Mouse (Mus musculus) brown adipose tissue, adult 24 weeks (tissue): ENCODE measurements around the gene Nprl3. TPM values are rescaled to one million over a fixed set of nuclear protein-coding genes. Genes with fewer than 3 reads are reported as not detected.
A peak's percentile ranks its signal among the peaks of the same experiment; 100 is the strongest.

Experiments
- H3K27ac ChIP-seq: fragments of 200-500 bp; replicated peaks from 2 replicates; pipeline ENCODE4 v1.5.1; 2012; ENCODE audit warnings: low read depth, mild to moderate bottlenecking, low read length
- H3K4me1 ChIP-seq: fragments of 200-500 bp; 2 replicates; pipeline ENCODE4 v1.6.1; 2012; ENCODE audit warnings: low read length, mixed read lengths; ENCODE audit not compliant: control insufficient read depth, insufficient read depth, insufficient read length
- H3K4me3 ChIP-seq: fragments of 200-500 bp; 2 replicates; pipeline ENCODE4 v1.5.1; 2012; ENCODE audit warnings: low read depth, mild to moderate bottlenecking, low read length, moderate library complexity; ENCODE audit not compliant: insufficient read depth
- polyA plus RNA-seq: library from polyadenylated mRNA; stranded (reverse); fragments of >200 nt; gene quantifications from 2 replicates; pipeline ENCODE4 v1.2.4, GENCODE M21; 2012; ENCODE audit not compliant: missing spikeins, insufficient read depth, insufficient read length

Gene Nprl3
- polyA plus RNA-seq, 1 experiment = 19.3 TPM

GRCm38 (mm10) chr11:32267964-32268363 lies 457 bp upstream of the Nprl3 start:
- H3K27ac ChIP-seq = no peak overlapping the region
- no peaks in the 10 kb centered on the region for H3K4me1 ChIP-seq
- H3K4me3 ChIP-seq = peak overlapping the region; percentile 41; the same call in 1 of the 2 replicates

- Histone ChIP-seq H3K4me3 (peak overlapping the region; percentile 98), H3K4me1 (no peaks in the 10 kb centered on the region), H3K27ac (peak overlapping the region; percentile 91)
These were observed 731 bp downstream of the Nprl3 start for GRCm38 (mm10) chr11:32266776-32267175.

GRCm38 (mm10) chr11:32266194-32266593 lies 1.3 kb downstream of the Nprl3 start:
- H3K4me1 ChIP-seq = no peaks in the 10 kb centered on the region
- H3K27ac ChIP-seq = no peak overlapping the region

GRCm38 (mm10) chr11:32265117-32265738 lies 2.3 kb downstream of the Nprl3 start:
- no peak overlapping the region for H3K27ac ChIP-seq

More at GRCm38 (mm10) chr11:32266194-32266593, 1.3 kb downstream of the Nprl3 start:
- no peak overlapping the region for H3K4me3 ChIP-seq

DNA sequence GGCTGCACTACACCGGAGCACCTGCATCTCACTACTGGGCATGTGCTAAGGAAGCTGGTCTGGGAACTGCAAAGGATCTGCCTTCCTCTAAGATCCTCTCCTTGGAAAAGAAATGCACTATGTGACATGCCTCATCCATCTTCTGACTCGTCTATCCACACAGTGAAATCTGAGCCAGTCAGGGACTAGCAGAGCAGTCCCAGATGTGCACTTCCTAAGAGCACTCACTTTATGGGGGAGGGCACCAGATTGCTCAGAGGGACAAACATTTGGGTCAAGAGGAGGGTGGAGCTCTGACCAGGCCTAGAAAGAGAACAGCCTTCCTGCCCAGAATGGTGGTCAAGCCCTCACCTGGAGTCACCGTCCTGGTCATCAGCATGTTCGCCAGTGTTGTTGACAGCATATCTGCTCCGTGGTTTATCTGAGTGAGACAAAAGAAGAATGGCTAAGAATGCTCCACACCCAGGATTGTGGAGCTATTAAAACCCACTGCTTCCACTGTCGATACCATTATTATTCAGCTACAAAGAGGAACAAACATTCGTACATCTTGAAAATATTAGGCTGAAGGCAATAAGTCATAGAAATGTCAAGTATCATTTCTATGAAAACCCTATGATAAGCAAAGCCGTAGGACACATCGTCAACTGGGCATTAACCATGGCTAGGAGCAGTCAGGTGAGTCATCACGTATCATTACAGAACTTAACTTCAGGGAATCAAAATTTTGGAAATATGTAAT lies 4.7 kb downstream of the Nprl3 start:
- no peak overlapping the region for H3K27ac ChIP-seq
- H3K4me1 ChIP-seq = no peaks in the 10 kb centered on the region
- H3K4me3 ChIP-seq = no peak overlapping the region

More at GRCm38 (mm10) chr11:32265117-32265738, 2.3 kb downstream of the Nprl3 start:
- Histone ChIP-seq H3K4me1 (no peaks in the 10 kb centered on the region), H3K4me3 (no peak overlapping the region)

DNA sequence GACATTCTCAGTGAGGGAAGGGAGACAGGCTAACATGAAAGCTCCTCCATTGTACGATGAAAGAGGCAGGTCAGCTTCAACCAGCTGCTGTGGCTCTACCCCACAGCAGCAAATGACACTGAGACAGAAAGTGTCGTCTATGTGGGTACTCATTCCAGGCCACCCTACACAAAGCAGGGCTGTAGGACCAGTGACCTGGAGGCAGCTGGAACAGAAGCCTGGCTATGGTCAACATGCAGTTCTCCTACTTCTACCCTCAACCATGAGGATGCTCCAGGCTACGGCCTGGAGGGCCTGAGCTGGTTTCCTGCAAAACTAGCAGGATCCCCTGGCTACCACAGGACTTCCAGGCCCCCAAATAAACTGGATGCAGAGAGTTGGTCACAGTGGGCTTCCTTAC lies 10.9 kb downstream of the Nprl3 start:
- Histone ChIP-seq H3K4me3 (no peak overlapping the region), H3K4me1 (no peaks in the 10 kb centered on the region)

DNA sequence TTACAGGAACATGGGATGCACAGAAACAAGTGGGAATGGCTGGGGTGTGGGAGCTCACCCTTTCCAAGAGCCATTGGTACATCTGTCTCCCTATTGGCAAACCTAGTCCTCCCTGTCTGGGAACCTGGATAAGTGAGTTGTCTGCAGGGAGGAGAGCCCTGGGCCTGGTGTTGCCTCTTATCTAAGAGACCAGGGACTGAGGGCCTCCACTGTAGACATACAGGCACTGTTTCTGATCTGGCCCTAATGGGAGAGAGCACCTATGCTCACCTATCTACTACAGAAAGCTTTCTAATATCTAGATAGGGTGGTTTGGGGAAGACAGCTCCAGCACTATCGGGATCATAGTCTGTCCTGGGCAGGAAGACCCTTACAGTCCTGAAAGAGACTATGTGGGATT lies 11.4 kb downstream of the Nprl3 start:
- Histone ChIP-seq H3K4me1 (no peaks in the 10 kb centered on the region), H3K27ac (no peak overlapping the region), H3K4me3 (no peak overlapping the region)

More for the DNA sequence above, 10.9 kb downstream of the Nprl3 start:
- H3K27ac ChIP-seq = no peak overlapping the region

GRCm38 (mm10) chr11:32253121-32253520 lies 14.4 kb downstream of the Nprl3 start:
- Histone ChIP-seq H3K4me3 (no peak overlapping the region), H3K27ac (no peak overlapping the region), H3K4me1 (no peaks in the 10 kb centered on the region)

GRCm38 (mm10) chr11:32250880-32251763 lies 16.4 kb downstream of the Nprl3 start:
- Histone ChIP-seq H3K27ac (no peak overlapping the region), H3K4me3 (no peak overlapping the region), H3K4me1 (no peaks in the 10 kb centered on the region)

GRCm38 (mm10) chr11:32248350-32248749 lies 19.2 kb downstream of the Nprl3 start:
- H3K4me3 ChIP-seq = no peak overlapping the region
- H3K27ac ChIP-seq = no peak overlapping the region
- peaks cover 2% of the 10 kb centered on the region; the same call in 1 of the 2 replicates for H3K4me1 ChIP-seq

- Histone ChIP-seq H3K27ac (no peak overlapping the region), H3K4me3 (no peak overlapping the region), H3K4me1 (peaks cover 2% of the 10 kb centered on the region; the same call in 1 of the 2 replicates)
These were observed 20.4 kb downstream of the Nprl3 start for GRCm38 (mm10) chr11:32247068-32247467.

DNA sequence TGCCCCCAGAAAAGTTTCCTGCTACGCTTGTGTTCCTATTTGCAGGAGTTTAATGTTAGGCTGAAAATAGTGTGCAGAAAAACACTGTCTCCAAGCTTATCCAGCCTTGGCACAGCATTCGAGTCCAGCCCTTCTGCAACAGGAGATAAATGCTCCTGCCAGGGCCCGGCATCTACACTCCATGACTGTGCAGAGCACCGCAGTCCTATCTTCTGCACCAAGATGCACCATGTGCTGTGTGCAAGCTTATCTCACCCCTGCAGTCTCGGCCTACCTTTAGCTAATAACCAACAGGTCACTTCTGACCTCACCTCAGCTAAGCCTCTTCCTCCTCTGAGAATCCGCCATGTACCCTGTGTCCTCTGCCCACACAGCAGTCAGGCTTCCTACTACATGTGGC lies 21.9 kb downstream of the Nprl3 start:
- Histone ChIP-seq H3K27ac (no peak overlapping the region), H3K4me1 (peaks cover 2% of the 10 kb centered on the region; the same call in 1 of the 2 replicates), H3K4me3 (no peak overlapping the region)

- H3K4me3 ChIP-seq = no peak overlapping the region
- H3K4me1 ChIP-seq = peaks cover 2% of the 10 kb centered on the region; the same call in 1 of the 2 replicates
- H3K27ac ChIP-seq = 0 out of 2 replicates have a peak overlapping the region, but pooled peaks have one; percentile 21
These were observed 22.9 kb downstream of the Nprl3 start for GRCm38 (mm10) chr11:32244617-32245016.

DNA sequence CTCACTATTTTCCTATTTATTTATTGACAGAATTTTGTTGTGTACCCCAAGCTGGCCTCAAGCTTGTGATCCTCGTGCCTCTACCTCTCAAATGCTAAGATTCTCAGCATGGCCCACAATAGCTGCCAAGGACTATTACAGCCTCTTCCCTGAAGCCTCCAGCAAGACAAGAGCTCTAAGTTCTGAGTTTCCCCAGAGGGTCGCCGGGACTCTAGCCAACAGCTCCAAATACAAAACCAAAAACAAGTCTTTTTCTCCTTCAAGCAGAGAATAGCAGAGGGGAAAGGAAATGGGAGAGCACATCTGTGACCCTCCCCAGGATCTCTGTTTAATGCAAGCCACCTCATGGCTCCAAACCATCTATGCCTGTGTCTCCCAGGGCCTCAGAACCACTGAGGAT lies 23.4 kb downstream of the Nprl3 start:
- Histone ChIP-seq H3K4me1 (peaks cover 2% of the 10 kb centered on the region; the same call in 1 of the 2 replicates), H3K27ac (peak overlapping the region; percentile 58), H3K4me3 (no peak overlapping the region)
